Mouse (Mus musculus): Measurements from ENCODE around the gene Gm20388.

- no peak for TF ChIP-seq CTCF (IDR thresholded peaks at IDR 0.05; ENCODE audit: borderline replicate concordance, extremely low read depth, insufficient read depth, insufficient read length)
- TF ChIP-seq POLR2A (IDR thresholded peaks at IDR 0.05; ENCODE audit: borderline replicate concordance, extremely low read depth, insufficient read depth, insufficient read length, poor library complexity, severe bottlenecking) = no peak
These were observed 2914.8 kb downstream of the Gm20388 start for GRCm38 (mm10) chr8:122825408-122825807.

All from brain, embryonic 14.5 days (tissue).